Mouse (Mus musculus) yolk sac, embryonic 10.5 days (tissue): ENCODE results near the gene Tmem184b.

Source experiments
- DNase-seq: peaks from one replicate; pipeline ENCODE4 v3.0.0-alpha.2; 2017; ENCODE audit warnings: low spot score

Tmem184b gene

GRCm38 (mm10) chr15:79366402-79366801 is 37.0 kb downstream of the Tmem184b start:
- no peak for DNase-seq

- no peak for DNase-seq
Observed at GRCm38 (mm10) chr15:79365068-79365467, 38.3 kb downstream of the Tmem184b start.

GRCm38 (mm10) chr15:79364120-79364519 is 39.2 kb downstream of the Tmem184b start:
- no peak for DNase-seq

DNA sequence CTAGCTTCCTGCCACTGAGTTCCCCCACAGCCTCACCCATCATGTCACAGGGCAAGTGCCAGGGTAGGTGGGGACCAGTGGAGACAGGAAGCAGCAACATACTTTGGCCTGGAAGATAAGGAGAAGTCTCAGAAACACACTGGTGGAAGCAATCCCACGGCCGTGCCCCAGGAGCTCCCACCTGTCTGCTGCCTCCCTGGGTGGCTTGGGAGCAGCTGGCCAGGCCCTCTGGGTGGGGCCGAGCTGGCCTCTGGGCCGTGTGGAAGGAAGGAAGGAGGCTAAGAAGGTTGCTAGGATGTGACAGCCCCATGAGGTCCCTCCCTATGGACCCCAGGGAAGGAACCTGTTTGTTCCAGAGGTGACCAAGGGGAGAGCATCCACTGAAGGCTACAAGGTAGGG is 42.3 kb downstream of the Tmem184b start:
- DNase-seq: no peak

GRCm38 (mm10) chr15:79360371-79360770 is 43.0 kb downstream of the Tmem184b start:
- no peak for DNase-seq

DNA sequence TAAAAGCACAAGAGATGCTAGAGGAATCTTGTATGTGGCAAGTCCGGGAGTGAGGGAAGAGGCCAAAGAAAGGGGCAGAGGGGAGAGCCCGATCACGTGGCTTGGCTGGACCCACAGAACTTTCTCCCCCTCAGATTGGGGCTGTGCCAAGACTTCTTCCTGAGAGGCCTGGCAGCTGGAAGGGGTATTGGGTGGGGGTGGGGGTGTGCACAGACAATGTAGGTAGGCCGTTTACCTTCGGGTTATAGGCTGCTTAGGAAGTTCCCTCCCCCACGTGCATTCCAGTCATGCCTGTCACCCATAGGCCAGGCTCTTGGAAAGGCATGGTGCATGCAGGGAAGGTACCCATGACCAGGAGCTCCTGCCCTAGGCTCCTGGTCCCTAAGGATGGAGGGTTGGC is 43.4 kb downstream of the Tmem184b start:
- DNase-seq: no peak

- DNase-seq: no peak
Observed at GRCm38 (mm10) chr15:79357974-79358690, 45.2 kb downstream of the Tmem184b start.

GRCm38 (mm10) chr15:79357036-79357911 is 46.1 kb downstream of the Tmem184b start:
- DNase-seq: peak; percentile 89

- DNase-seq: no peak
Observed at GRCm38 (mm10) chr15:79356481-79356880, 46.9 kb downstream of the Tmem184b start.

DNA sequence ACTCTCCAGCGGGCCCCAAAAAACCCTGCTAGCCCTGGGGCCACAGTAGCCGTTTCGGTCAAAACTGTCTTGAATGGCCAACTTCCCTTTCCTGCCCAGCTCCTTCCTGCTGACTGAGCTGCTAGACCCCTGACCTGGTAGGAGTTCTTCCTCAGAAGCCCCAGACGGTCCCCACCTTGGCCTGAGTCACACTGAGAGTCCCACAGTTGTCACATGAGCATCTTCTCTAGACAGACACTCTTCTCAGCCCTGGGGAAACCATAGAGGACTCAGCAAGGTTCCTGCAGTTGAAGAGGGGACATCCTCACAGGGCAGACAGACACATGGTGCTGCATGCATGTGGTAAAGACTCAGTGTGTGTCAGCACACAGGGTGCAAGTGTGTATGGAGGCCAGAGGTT is 48.8 kb downstream of the Tmem184b start:
- DNase-seq: no peak

DNA sequence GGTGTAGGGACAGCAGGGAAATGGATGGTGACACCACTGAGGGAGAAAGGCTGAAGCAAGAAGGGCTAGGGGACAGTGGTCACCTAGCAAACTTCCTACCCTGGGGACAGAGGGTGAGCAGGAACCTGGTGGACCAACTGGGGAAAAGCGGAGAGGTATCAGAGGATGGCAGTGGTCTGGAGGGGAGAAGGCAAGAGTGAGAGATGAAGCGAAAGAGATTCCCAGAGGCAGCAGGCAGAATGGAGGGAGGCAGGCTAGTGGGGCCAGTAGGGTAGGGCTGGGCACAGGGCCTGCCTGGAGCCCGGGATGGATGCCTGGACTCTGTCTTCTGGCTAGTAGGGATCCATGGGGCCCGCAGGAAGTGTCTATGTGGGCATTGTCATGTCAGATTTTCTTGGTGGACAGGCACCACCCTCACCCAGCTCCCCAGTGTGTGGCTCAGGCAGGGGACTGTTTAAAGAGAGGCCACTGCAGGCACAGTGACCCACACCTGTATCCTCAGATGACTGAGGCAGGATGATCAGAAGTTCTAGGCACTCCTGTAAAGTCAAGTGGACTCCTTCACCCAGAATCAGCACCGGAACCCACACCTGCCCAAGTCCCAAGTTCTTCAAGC is 49.6 kb downstream of the Tmem184b start:
- no peak for DNase-seq

DNA sequence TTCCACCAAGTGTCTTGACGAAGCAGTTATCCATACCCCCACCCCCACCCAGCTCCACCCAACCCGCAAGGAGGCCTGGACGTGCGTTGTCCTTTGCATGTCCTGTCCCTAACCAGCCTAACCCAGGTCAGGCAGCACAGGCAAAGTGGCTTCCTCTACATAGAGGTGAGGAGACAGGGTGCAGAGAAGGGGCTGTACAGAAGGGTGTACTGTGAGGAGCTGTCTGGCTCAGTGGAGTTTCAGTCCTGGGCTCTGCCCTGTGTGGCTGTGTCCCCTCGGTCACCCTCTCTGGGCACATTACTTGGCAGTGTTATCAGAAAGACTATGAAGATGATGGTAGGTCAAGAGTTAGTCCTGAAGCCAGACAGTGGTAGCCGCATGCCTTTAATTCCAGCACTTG is 50.9 kb downstream of the Tmem184b start:
- no peak for DNase-seq

DNA sequence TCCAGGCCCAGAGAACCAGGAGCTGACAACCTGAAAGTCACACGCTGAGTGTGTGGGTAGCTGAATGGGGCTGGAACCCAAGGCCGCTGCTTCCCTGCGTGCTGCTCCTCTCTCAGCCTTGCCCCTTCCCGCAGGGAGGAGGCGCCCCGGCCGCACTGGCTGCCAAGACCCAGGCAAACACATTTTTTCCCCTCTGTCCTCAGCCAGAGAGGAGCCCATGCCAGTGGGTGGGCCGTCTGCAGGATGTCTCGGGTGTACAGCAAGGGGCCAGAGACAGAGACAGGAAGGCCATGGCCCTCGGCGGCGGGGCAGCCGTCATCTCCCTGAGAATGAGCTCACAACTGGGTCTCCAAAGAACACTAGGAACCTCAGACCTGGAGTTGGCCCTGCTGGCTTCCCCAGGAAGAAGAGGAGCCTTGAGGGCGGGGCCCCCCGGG is 52.0 kb downstream of the Tmem184b start:
- no peak for DNase-seq

DNA sequence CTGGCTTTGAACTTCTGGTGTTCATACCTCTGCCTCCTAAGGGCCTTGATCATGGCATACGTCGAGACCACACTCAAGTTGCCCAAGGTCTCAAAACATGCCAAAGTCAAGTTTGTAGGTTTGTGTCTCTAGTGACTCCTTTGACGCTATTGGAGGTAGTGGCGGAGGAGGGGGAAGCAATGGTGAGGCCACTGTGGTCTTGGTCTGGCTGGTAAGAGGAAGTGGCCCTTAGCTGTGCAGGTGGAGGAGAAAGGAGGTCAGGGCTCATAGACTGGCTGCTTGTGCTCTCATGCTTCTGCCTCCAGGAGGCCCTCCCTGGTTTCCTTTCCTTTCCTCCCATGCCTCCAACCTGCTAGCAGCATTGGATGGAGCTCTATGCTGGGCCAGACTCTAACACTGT is 52.5 kb downstream of the Tmem184b start:
- no peak for DNase-seq

GRCm38 (mm10) chr15:79348651-79349050 is 54.7 kb downstream of the Tmem184b start:
- DNase-seq: no peak

- peak; percentile 84 for DNase-seq
Observed at GRCm38 (mm10) chr15:79347845-79348506, 55.4 kb downstream of the Tmem184b start.

DNA sequence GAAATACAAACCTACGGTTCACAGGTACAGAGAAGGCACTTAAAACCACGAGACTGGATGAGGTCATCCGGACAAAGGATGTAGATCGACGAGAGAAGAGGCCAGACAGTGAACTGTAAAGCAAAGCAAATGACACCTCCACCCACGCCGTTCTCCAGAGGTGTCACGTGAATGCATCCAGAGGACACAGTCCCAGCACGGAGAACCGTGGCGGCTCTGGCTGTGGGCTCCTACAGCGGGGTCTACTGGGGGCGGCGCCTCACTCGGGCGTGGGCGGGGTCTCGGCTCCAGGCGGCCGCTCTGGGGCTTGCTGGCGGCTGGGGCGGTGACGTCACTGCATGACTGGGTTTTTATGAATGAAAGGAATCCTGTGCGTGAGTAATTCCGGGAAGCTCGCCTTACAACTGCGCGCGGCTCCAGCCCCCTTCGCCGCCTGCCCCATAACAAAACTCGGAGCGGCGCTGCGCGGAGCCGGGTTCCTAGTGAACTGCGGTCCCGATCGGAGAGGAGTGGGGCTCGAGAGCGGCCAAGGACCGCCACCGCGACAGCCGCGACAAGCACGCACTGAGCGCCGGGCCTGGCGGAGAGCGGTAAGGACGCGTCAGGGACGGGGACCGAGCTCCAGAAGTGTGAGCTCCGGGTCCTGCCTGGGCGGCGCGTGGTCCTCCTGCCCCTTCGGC is 56.1 kb downstream of the Tmem184b start:
- DNase-seq: peak; percentile 96

GRCm38 (mm10) chr15:79346051-79346793 is 57.1 kb downstream of the Tmem184b start, which contains the start of gene Maff:
Gene Maff, plus strand, starts transcription at chr15:79346621.
- DNase-seq: peak; percentile 77

GRCm38 (mm10) chr15:79344627-79345026 is 58.7 kb downstream of the Tmem184b start:
- DNase-seq: peak; percentile 52

DNA sequence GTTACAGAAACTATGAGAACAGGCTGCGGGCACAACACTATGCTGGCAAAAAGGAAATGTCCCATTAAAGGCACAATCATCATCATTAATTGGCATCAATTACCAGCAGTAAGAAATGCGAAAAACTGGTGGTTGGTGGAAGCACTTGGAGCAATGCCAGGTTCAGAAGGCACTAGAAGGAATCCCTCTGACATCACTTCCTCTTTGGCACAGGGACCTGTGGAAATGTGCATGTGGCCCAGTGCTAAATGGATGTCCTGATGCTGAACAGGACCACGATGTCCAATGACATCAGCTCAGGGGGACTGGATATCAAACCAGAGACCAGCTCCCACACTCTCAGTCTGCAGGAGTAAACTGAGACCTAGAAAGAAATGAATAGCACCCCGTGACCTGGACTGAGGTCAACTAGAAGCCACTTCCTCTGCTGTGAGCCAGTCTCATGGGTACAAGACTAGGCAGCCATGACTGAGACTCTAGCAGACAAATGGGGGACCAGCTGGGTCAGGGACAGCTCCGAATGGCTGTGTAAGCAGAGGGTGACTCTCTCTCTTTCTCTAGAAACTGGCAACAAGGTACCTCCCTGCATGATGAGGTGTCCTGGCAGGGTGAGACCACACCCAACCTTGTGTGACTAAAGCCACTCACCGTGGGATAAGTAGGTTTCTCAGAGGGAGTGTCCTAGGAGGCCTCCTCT is 60.6 kb downstream of the Tmem184b start:
- no peak for DNase-seq
